Mouse (Mus musculus): ENCODE results near the gene Brpf3. TPM values are rescaled to one million over a fixed set of nuclear protein-coding genes. Genes with fewer than 3 reads are reported as not detected.
"Not testable (repeated sequence)": the region's sequence is repeated elsewhere in the genome, so short reads cannot be mapped to it uniquely, and the experiment has no call there.

Brpf3 gene
- total and polyA plus RNA-seq, 2 experiments from 2014 or later, result 2.7 to 27.8 TPM

GRCm38 (mm10) chr17:28808714-28809113 lies 7.8 kb downstream of the Brpf3 start:
- H3K4me3 ChIP-seq (ENCODE audit: low read depth, low read length), result no peak overlapping the region
- peaks cover 46% of the 10 kb centered on the region for H3K36me3 ChIP-seq (replicated peaks; ENCODE audit: control insufficient read depth, insufficient read depth, low read length)
- no peaks in the 10 kb centered on the region for H3K27me3 ChIP-seq (ENCODE audit: control insufficient read depth, insufficient read depth, low read length)
- H3K9ac ChIP-seq (replicated peaks; ENCODE audit: low read depth, low read length), result no peak overlapping the region
- H3K4me2 ChIP-seq (ENCODE audit: low read depth, low read length), result no peak overlapping the region
- no peaks in the 10 kb centered on the region for H3K9me3 ChIP-seq (replicated peaks; ENCODE audit: control insufficient read depth, low read length)
- no peak for DNase-seq (ENCODE audit: low spot score)
- 96% methylated on average over 8 of the region's 8 CpGs for WGBS
- H3K27ac ChIP-seq (ENCODE audit: low read depth), result no peak overlapping the region
- ATAC-seq (ENCODE audit: insufficient read depth, low read depth), result no peak
- 0 out of 2 replicates have a peak, but pooled peaks cover 1% of the 10 kb centered on the region for H3K4me1 ChIP-seq (ENCODE audit: control insufficient read depth, insufficient read depth)
- TF ChIP-seq EP300 (IDR thresholded peaks at IDR 0.05; ENCODE audit: low read depth), result no peak
- TF ChIP-seq CTCF (IDR thresholded peaks at IDR 0.05; ENCODE audit: low read depth), result no peak

GRCm38 (mm10) chr17:28809175-28809831 lies 8.4 kb downstream of the Brpf3 start:
- Histone ChIP-seq H3K27ac (ENCODE audit: low read depth) (no peak overlapping the region), H3K4me2 (ENCODE audit: low read depth, low read length) (no peak overlapping the region), H3K9me3 (replicated peaks; ENCODE audit: control insufficient read depth, low read length) (no peaks in the 10 kb centered on the region), H3K4me1 (ENCODE audit: control insufficient read depth, insufficient read depth) (no peaks in the 10 kb centered on the region), H3K27me3 (ENCODE audit: control insufficient read depth, insufficient read depth, low read length) (no peaks in the 10 kb centered on the region), H3K9ac (replicated peaks; ENCODE audit: low read depth, low read length) (no peak overlapping the region), H3K4me3 (ENCODE audit: low read depth, low read length) (no peak overlapping the region), H3K36me3 (replicated peaks; ENCODE audit: control insufficient read depth, insufficient read depth, low read length) (peaks cover 47% of the 10 kb centered on the region)
- ATAC-seq (ENCODE audit: insufficient read depth, low read depth) (no peak), DNase-seq (ENCODE audit: low spot score) (no peak)
- TF ChIP-seq EP300 (IDR thresholded peaks at IDR 0.05; ENCODE audit: low read depth), result no peak
- TF ChIP-seq CTCF (IDR thresholded peaks at IDR 0.05; ENCODE audit: low read depth), result no peak
- 83% methylated on average over 10 of the region's 10 CpGs for WGBS

GRCm38 (mm10) chr17:28812345-28812744 lies 11.5 kb downstream of the Brpf3 start:
- no peak for ATAC-seq (ENCODE audit: insufficient read depth, low read depth)
- Histone ChIP-seq H3K9me3 (replicated peaks; ENCODE audit: control insufficient read depth, low read length) (no peaks in the 10 kb centered on the region), H3K4me3 (ENCODE audit: low read depth, low read length) (no peak overlapping the region), H3K36me3 (replicated peaks; ENCODE audit: control insufficient read depth, insufficient read depth, low read length) (peaks cover 44% of the 10 kb centered on the region), H3K4me2 (ENCODE audit: low read depth, low read length) (no peak overlapping the region), H3K9ac (replicated peaks; ENCODE audit: low read depth, low read length) (no peak overlapping the region), H3K27me3 (ENCODE audit: control insufficient read depth, insufficient read depth, low read length) (no peaks in the 10 kb centered on the region), H3K27ac (ENCODE audit: low read depth) (no peak overlapping the region), H3K4me1 (ENCODE audit: control insufficient read depth, insufficient read depth) (no peaks in the 10 kb centered on the region; the same call in 1 of the 2 replicates)
- TF ChIP-seq CTCF (IDR thresholded peaks at IDR 0.05; ENCODE audit: low read depth) (no peak), EP300 (IDR thresholded peaks at IDR 0.05; ENCODE audit: low read depth) (no peak)
- no peak for DNase-seq (ENCODE audit: low spot score)
- WGBS, result 83% methylated on average over 10 of the region's 10 CpGs

- no peak; the same call in 1 of the 2 replicates for ATAC-seq (ENCODE audit: insufficient read depth, low read depth)
- TF ChIP-seq EP300 (IDR thresholded peaks at IDR 0.05; ENCODE audit: low read depth), result no peak
- TF ChIP-seq CTCF (IDR thresholded peaks at IDR 0.05; ENCODE audit: low read depth), result no peak
These were observed 13.7 kb downstream of the Brpf3 start for GRCm38 (mm10) chr17:28814529-28815097.

GRCm38 (mm10) chr17:28815384-28816004 lies 14.6 kb downstream of the Brpf3 start:
- Histone ChIP-seq H3K27ac (ENCODE audit: low read depth) (peak overlapping the region; percentile 22), H3K4me3 (ENCODE audit: low read depth, low read length) (no peak overlapping the region), H3K9ac (replicated peaks; ENCODE audit: low read depth, low read length) (no peak overlapping the region), H3K4me2 (ENCODE audit: low read depth, low read length) (no peak overlapping the region), H3K36me3 (replicated peaks; ENCODE audit: control insufficient read depth, insufficient read depth, low read length) (peaks cover 60% of the 10 kb centered on the region), H3K4me1 (ENCODE audit: control insufficient read depth, insufficient read depth) (no peaks in the 10 kb centered on the region; the same call in 1 of the 2 replicates), H3K9me3 (replicated peaks; ENCODE audit: control insufficient read depth, low read length) (no peaks in the 10 kb centered on the region), H3K27me3 (ENCODE audit: control insufficient read depth, insufficient read depth, low read length) (no peaks in the 10 kb centered on the region)
- WGBS, result 18% methylated on average over 10 of the region's 10 CpGs
- DNase-seq (ENCODE audit: low spot score), result no peak
- ATAC-seq (ENCODE audit: insufficient read depth, low read depth), result peak; percentile 65
- TF ChIP-seq CTCF (IDR thresholded peaks at IDR 0.05; ENCODE audit: low read depth) (no peak), EP300 (IDR thresholded peaks at IDR 0.05; ENCODE audit: low read depth) (no peak)

More at GRCm38 (mm10) chr17:28814529-28815097, 13.7 kb downstream of the Brpf3 start:
- Histone ChIP-seq H3K4me2 (ENCODE audit: low read depth, low read length) (no peak overlapping the region), H3K36me3 (replicated peaks; ENCODE audit: control insufficient read depth, insufficient read depth, low read length) (peaks cover 55% of the 10 kb centered on the region), H3K9ac (replicated peaks; ENCODE audit: low read depth, low read length) (no peak overlapping the region), H3K4me1 (ENCODE audit: control insufficient read depth, insufficient read depth) (no peaks in the 10 kb centered on the region; the same call in 1 of the 2 replicates), H3K27ac (ENCODE audit: low read depth) (no peak overlapping the region), H3K9me3 (replicated peaks; ENCODE audit: control insufficient read depth, low read length) (no peaks in the 10 kb centered on the region), H3K4me3 (ENCODE audit: low read depth, low read length) (no peak overlapping the region), H3K27me3 (ENCODE audit: control insufficient read depth, insufficient read depth, low read length) (no peaks in the 10 kb centered on the region)
- WGBS, result 77% methylated on average over 17 of the region's 18 CpGs
- no peak for DNase-seq (ENCODE audit: low spot score)

GRCm38 (mm10) chr17:28816326-28816725 lies 15.4 kb downstream of the Brpf3 start:
- not testable (repeated sequence) for H3K4me3 ChIP-seq (ENCODE audit: low read depth, low read length); H3K27ac ChIP-seq (ENCODE audit: low read depth); ATAC-seq (ENCODE audit: insufficient read depth, low read depth); H3K4me2 ChIP-seq (ENCODE audit: low read depth, low read length); H3K9ac ChIP-seq (replicated peaks; ENCODE audit: low read depth, low read length); H3K9me3 ChIP-seq (replicated peaks; ENCODE audit: control insufficient read depth, low read length); H3K27me3 ChIP-seq (ENCODE audit: control insufficient read depth, insufficient read depth, low read length); H3K4me1 ChIP-seq (ENCODE audit: control insufficient read depth, insufficient read depth); DNase-seq (ENCODE audit: low spot score)
- 87% methylated on average over 10 of the region's 10 CpGs for WGBS
- peaks cover 65% of the 10 kb centered on the region for H3K36me3 ChIP-seq (replicated peaks; ENCODE audit: control insufficient read depth, insufficient read depth, low read length)

Data from heart, postnatal 0 days (tissue).